Mouse (Mus musculus) kidney, adult 2 months (tissue): ENCODE data around the gene Thoc3. TPM values are rescaled to one million over a fixed set of nuclear protein-coding genes. Genes with fewer than 3 reads are reported as not detected.

ENCODE experiments used
- DNase-seq: peaks from one replicate; pipeline ENCODE4 v3.0.0; 2021
- H3K27ac ChIP-seq: fragments of 200-500 bp; 2 replicates; pipeline ENCODE4 v1.5.1; 2012; ENCODE audit warnings: low read depth, low read length, control low read depth, inconsistent platforms; ENCODE audit not compliant: insufficient read depth
- H3K27me3 ChIP-seq: fragments of 200-500 bp; replicated peaks from 2 replicates; pipeline ENCODE4 v1.6.1; 2012; ENCODE audit warnings: mild to moderate bottlenecking, moderate library complexity, low read length, inconsistent platforms; ENCODE audit not compliant: control insufficient read depth, insufficient read depth
- H3K36me3 ChIP-seq: fragments of 200-500 bp; 2 replicates; pipeline ENCODE4 v1.6.1; 2012; ENCODE audit warnings: mild to moderate bottlenecking, moderate library complexity, low read length, inconsistent platforms; ENCODE audit not compliant: control insufficient read depth, insufficient read depth
- H3K4me1 ChIP-seq: fragments of 200-500 bp; 2 replicates; pipeline ENCODE4 v1.6.1; 2011; ENCODE audit warnings: low read length; ENCODE audit not compliant: control insufficient read depth, insufficient read depth
- H3K4me3 ChIP-seq: fragments of 200-500 bp; 2 replicates; pipeline ENCODE4 v1.5.1; 2011; ENCODE audit warnings: mild to moderate bottlenecking, low read depth, low read length, control low read depth; ENCODE audit not compliant: insufficient read depth
- CTCF ChIP-seq: fragments of 200-500 bp; conservative IDR thresholded peaks from 2 replicates; pipeline ENCODE4 v1.5.1; 2011; ENCODE audit warnings: low read depth, mild to moderate bottlenecking, control low read depth, low read length, moderate library complexity, mixed read lengths; ENCODE audit not compliant: insufficient read depth, insufficient read length
- POLR2A ChIP-seq: fragments of 200-500 bp; IDR thresholded peaks from one replicate; pipeline ENCODE4 v1.6.1; 2011; ENCODE audit warnings: low read depth, low read length, control low read depth
- WGBS: fragments of 180-500 bp; shearing (Covaris S2); methylation state at CpG from one replicate; pipeline ENCODE4 v1.1.7; 2018; 5-methylcytosine and 5-hydroxymethylcytosine counted together
- polyA plus RNA-seq: library from polyadenylated mRNA; depleted of rRNA; stranded (reverse); fragments of >200 nt; gene quantifications from 2 replicates; pipeline ENCODE4 v1.2.3, GENCODE M21; 2012

Thoc3 gene
- polyA plus RNA-seq, 1 experiment = 20.3 TPM

DNA sequence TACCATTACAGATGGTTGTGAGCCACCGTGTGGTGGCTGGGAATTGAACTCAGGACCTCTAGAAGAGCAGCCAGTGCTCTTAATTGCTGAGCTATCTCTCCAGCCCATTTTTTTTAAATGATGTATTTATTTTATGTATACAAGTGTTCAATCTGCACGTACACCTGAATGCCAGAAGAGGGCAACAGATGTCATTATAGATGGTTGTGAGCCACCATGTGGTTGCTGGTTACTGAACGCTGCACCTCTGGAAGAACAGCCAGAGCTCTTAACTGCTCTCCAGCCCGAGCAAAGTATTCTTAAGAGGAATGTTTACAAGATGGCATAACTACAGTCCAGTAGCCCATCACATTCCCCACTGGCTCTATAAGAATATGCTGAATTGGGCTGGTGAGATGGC is 3.3 kb upstream of the Thoc3 start:
- TF ChIP-seq POLR2A (no peak), CTCF (no peak)
- Histone ChIP-seq H3K4me1 (peaks cover 4% of the 10 kb centered on the region; the same call in 1 of the 2 replicates), H3K27me3 (no peaks in the 10 kb centered on the region), H3K4me3 (no peak overlapping the region), H3K36me3 (no peaks in the 10 kb centered on the region), H3K27ac (no peak overlapping the region)
- DNase-seq = no peak
- 88% methylated on average over 4 of the region's 4 CpGs for WGBS

DNA sequence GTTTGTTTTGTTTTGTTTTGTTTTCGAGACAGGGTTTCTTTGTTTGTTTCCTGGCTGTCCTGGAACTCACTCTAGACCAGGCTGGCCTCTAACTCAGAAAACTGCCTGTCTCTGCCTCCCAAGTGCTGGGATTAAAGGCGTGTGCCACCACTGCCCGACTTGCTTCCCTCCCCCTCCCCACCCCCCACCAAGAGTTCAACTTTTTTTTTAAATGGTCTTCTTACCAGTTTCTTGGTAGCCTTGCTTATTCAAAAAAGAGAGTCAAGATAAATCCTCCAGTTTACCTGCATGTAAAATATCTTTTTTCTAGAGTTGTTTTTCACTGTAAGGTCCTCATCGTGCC is 334 bp upstream of the Thoc3 start:
- peak overlapping the region; percentile 42 for H3K4me3 ChIP-seq
- TF ChIP-seq POLR2A = no peak
- TF ChIP-seq CTCF = no peak
- no peaks in the 10 kb centered on the region for H3K27me3 ChIP-seq
- WGBS = 10% methylated on average over 4 of the region's 4 CpGs
- peaks cover 4% of the 10 kb centered on the region; the same call in 1 of the 2 replicates for H3K4me1 ChIP-seq
- peaks cover 7% of the 10 kb centered on the region; the same call in 1 of the 2 replicates for H3K36me3 ChIP-seq
- no peak for DNase-seq
- no peak overlapping the region for H3K27ac ChIP-seq

DNA sequence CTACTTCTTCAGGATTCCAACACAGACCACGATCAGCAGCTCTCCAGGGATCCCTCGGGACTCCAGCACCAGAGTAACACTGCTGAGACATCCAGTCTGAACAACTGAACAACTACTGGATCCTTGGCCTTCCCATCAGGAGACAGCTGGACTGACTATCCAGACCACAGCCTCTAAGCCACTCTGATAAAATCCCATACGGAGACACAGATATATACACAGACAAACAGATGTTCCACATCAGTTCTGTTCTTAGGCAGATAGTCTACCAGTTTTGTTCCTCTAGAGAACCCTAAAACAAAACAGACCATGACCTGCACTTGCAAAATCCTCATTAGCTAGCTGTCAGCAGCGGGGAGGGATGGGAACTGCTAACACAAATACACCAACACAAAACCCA is 9.4 kb downstream of the Thoc3 start:
- Histone ChIP-seq H3K27me3 (no peaks in the 10 kb centered on the region), H3K36me3 (peaks cover 3% of the 10 kb centered on the region), H3K4me3 (no peak overlapping the region), H3K4me1 (no peaks in the 10 kb centered on the region), H3K27ac (no peak overlapping the region)
- WGBS = 76% methylated on average over 4 of the region's 4 CpGs
- TF ChIP-seq CTCF (no peak), POLR2A (no peak)
- DNase-seq = no peak

DNA sequence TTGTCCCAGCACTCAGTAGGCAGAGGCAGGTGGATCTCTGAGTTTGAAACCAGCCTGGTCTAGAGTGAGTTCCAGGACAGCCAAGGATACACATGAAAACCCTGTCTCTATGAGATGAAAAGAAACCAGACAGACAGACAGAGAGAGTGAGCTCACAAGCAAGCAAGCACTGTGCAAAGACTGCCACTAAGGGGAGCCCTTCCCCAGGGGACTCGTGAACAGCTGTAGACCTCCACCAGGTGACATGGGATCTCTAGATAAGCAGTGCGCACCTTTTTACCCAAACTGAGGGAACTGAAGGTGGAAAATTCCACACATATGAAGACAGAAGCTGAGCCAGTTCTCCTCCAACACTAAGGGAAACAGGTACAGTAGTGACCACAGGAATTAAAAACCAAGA is 11.6 kb downstream of the Thoc3 start:
- DNase-seq = peak; percentile 54
- 62% methylated on average over 2 of the region's 2 CpGs for WGBS
- no peaks in the 10 kb centered on the region for H3K36me3 ChIP-seq

DNA sequence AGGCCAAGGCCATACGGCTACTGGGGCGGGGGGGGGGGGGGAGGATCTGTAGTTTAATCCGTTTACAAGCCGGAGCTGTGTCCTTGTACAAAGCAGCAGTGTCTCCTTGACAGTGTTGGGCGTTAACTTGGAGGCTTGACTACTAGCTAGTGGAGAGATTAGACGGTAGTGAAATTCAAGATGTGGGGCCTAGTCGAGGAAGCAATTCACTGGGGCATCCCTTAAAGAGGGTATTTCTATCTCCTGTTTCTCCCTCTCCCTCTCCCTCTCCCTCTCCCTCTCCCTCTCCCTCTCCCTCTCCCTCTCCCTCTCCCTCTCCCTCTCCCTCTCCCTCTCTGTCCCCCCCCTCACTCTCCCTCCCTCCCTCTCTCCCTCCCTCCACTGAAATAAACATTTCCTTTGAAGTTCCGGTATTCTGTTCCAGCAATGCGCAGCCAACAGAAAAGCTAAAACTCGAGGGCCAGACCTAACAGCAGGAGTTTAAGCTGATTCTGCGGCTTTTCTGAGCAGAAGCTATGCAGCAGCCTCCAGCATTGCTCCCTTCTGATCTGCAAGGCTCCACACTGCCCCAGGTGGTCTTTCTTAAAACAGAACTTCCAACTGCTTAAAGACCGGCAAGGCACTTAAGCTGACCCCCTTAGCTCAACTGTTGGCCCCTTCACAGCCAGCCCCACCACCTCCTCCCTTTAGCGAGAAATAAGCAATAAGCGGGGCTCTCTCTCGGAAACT is 21.0 kb downstream of the Thoc3 start:
- H3K4me3 ChIP-seq = no peak overlapping the region
- no peaks in the 10 kb centered on the region for H3K4me1 ChIP-seq
- 5% methylated on average over 15 of the region's 15 CpGs for WGBS
- DNase-seq = peak; percentile 43
- H3K27ac ChIP-seq = no peak overlapping the region
- H3K36me3 ChIP-seq = no peaks in the 10 kb centered on the region
- TF ChIP-seq POLR2A (no peak), CTCF (no peak; the same call in 1 of the 2 replicates)
- no peaks in the 10 kb centered on the region for H3K27me3 ChIP-seq

More for the DNA sequence above, 11.6 kb downstream of the Thoc3 start:
- TF ChIP-seq POLR2A (no peak), CTCF (peak; percentile 73)
- H3K4me1 ChIP-seq = no peaks in the 10 kb centered on the region
- H3K4me3 ChIP-seq = no peak overlapping the region
- H3K27me3 ChIP-seq = no peaks in the 10 kb centered on the region
- no peak overlapping the region for H3K27ac ChIP-seq

DNA sequence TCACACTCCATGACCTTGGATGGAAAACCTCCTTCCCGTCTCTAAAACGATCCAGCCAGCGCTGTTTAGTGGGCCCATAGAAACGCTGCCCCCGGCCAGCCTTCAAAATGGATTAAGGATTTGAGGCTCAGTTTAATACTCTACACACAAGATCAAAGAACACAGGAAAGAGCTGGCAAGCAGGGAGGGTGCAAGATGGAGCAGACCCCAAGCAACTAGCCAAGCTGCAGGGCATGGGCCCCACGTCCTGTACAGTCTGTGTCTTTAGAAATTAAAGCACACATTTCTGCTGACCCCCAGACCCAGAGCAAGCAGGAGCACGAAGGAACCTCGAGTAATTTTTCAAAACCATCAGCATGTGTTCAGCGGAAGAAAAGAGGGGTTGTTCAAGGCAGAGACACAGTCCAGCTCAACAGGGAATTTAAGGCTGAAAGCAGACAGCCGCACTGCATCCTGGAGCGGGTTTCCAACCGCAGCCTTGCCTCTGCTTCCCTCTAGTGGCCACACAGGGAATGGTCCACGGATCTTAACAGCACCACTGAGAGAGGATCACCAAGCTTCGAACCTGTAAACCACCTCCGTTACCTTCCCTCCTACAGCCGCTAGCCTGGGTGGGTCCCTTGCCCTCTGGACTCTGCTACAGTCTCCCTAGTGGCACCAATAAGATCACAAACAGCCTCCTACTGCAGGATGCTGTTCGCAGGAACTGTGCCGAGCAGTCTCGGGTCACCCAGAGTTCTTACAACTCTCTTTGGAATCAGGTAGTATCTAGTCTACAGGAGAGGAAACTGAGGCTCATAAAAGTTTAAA is 21.8 kb downstream of the Thoc3 start:
- peak; percentile 99 for TF ChIP-seq CTCF
- TF ChIP-seq POLR2A = no peak
- H3K4me3 ChIP-seq = no peak overlapping the region
- peak; percentile 84 for DNase-seq
- no peaks in the 10 kb centered on the region for H3K36me3 ChIP-seq
- no peak overlapping the region for H3K27ac ChIP-seq
- H3K27me3 ChIP-seq = no peaks in the 10 kb centered on the region
- H3K4me1 ChIP-seq = no peaks in the 10 kb centered on the region
- WGBS = 26% methylated on average over 19 of the region's 19 CpGs

- Histone ChIP-seq H3K27ac (no peak overlapping the region), H3K4me3 (no peak overlapping the region), H3K36me3 (no peaks in the 10 kb centered on the region), H3K27me3 (no peaks in the 10 kb centered on the region), H3K4me1 (peaks cover 4% of the 10 kb centered on the region; the same call in 1 of the 2 replicates)
- DNase-seq = no peak
- WGBS = 69% methylated on average over 3 of the region's 3 CpGs
- TF ChIP-seq POLR2A (no peak), CTCF (no peak)
These were observed 25.0 kb downstream of the Thoc3 start for GRCm38 (mm10) chr13:54443693-54444092.
